Mouse (Mus musculus) adrenal gland, postnatal 25 days (tissue): ENCODE measurements at regions not wholly inside any gene's neighbourhood (a gene's known extent, or its start where the extent isn't known, plus 50 kb on each side); places are given as distances from the start of the nearest gene placed in this dataset.

ENCODE experiments used
- DNase-seq: peaks from one replicate; pipeline ENCODE4 v3.0.0; 2021; ENCODE audit warnings: mixed read lengths

DNA sequence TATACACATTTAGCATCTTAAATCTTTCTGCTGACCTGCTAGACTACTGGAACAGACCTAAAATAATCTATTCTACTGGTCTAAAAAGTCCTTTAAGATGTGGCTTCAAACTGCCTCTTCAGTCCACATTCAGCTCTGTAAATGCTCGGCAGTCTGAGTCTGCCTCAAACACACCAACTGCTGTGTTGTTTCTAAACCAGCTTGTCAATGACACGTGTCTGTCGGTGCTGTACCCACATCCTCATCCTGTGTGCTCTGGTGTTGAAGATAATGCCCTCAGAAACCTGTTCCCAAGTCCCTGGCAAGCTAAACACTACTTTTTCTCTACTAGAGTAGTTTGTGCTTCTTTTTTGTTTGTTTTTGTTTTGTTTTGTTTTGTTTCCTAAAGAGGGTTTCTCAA, 58.9 kb upstream of the Mbnl1 start:
- DNase-seq, result no peak

DNA sequence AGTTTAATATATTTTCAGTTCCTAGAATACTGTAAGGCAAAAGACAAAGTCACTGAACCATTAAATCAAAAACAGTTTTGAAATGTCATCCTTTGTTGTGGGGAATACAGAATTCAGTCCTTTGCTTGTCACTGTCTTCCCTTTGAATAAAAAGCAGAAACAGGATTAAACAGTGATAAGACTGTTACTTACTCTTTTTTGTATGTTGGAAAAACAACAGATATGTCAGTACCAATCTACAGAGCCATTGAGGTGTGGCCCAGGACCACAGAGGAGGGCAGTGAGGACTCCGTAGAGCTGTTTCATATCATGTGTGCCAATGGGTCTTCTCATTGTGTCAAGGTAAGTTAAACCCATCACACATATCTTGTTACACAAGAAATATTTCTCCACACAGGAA, 55.6 kb upstream of the Mbnl1 start:
- no peak for DNase-seq

DNA sequence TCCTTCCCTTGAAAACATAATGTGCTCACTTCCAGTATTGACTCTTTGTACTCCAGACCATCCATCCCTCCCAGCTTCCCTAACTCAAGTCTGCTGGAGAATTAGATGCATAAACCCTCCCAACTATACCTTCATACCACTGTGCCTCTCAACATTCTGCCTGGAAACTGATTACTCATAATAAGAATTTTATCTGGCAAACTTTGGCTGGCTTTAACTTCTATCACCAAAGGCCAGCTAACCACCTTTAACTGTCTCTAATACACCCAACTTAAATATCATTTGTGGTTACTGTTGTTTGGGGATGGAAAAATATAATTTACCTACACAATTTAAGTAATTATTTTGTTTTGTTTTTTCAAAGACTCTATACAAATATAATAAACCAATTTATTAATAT, 54.0 kb upstream of the Mbnl1 start:
- no peak for DNase-seq

DNA sequence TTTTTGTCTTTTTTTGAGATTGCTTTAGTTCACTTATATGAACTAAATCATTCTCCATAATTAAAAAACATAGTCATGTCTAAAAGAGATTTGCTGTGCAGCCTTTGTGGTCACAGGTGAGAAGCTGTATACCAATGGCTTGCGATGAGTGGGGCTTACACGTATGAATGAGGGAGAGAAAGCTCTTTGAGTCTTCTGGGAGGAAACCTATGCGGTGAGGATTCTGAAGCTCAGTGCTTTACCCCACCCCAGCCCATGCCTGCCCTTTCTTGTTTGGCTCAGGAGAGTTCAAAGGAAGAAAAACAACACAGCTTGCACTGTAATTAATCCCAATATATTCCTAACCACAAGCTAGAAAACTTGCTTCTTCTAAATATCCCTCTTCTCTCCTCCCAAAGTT, 53.4 kb upstream of the Mbnl1 start:
- no peak for DNase-seq
